Mouse (Mus musculus): ENCODE results near the gene Ctnna3. TPM values are rescaled to one million over a fixed set of nuclear protein-coding genes. Genes with fewer than 3 reads are reported as not detected.

Gene Ctnna3
- polyA plus RNA-seq, 1 experiment = 1.2 TPM

DNA sequence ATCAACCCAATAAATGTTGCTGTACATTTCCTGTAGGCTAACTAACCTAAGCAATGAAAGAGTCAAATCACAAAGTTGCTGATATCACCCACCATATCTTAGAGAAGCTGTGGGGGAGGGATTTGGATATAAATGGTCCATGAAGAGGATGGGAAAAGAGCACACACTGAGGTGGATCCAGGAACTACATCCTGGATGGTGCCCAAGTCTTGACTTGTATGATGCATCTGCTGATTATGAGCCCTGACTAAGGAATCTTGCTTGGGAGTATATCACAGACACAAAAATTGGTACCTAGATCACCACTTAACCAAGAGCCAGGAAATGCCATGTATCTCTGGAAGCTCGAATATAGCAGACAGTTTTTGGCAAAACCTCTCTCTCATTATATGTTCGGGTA is 1018.7 kb downstream of the Ctnna3 start:
- TF ChIP-seq POLR2A (IDR thresholded peaks at IDR 0.05; ENCODE audit: borderline replicate concordance, control insufficient read depth, low read depth, low read length) = no peak
- TF ChIP-seq CTCF (IDR thresholded peaks at IDR 0.05; ENCODE audit: control insufficient read depth, insufficient read depth, low read length) = no peak
- H3K4me3 ChIP-seq (replicated peaks; ENCODE audit: control insufficient read depth, low read depth, low read length) = no peak overlapping the region
- no peaks in the 10 kb centered on the region for H3K4me1 ChIP-seq (ENCODE audit: control insufficient read depth, insufficient read depth, low read length)
- 70% methylated on average over 2 of the region's 2 CpGs for WGBS
- no peak overlapping the region for H3K27ac ChIP-seq (ENCODE audit: control insufficient read depth, insufficient read depth, low read depth, low read length, poor library complexity)

GRCm38 (mm10) chr10:64483281-64483680 is 1053.4 kb downstream of the Ctnna3 start:
- TF ChIP-seq CTCF (IDR thresholded peaks at IDR 0.05; ENCODE audit: control insufficient read depth, insufficient read depth, low read length) (no peak), POLR2A (IDR thresholded peaks at IDR 0.05; ENCODE audit: borderline replicate concordance, control insufficient read depth, low read depth, low read length) (no peak)
- H3K4me3 ChIP-seq (replicated peaks; ENCODE audit: control insufficient read depth, low read depth, low read length) = no peak overlapping the region
- H3K4me1 ChIP-seq (ENCODE audit: control insufficient read depth, insufficient read depth, low read length) = no peaks in the 10 kb centered on the region
- no peak overlapping the region for H3K27ac ChIP-seq (ENCODE audit: control insufficient read depth, insufficient read depth, low read depth, low read length, poor library complexity)
- WGBS = 63% methylated on average over 5 of the region's 5 CpGs

DNA sequence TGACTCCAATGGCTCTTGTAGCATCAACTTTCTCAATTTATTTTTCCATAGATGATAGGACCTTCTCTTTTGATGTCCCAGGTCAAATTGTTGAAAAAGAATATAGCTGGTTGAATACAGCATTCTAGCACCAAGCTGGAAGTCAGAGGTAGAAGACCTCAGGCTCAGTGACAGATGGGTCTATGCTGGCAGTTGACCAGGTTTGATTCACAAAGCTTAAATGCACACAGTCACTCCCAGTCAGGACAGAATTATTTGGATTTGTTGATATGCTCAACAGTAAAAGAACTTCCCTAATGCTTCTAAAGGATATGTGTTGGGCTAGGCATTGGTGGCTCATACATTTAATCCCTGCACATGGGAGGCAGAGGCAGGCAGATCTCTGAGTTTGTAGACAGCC is 1059.6 kb downstream of the Ctnna3 start:
- H3K4me1 ChIP-seq (ENCODE audit: control insufficient read depth, insufficient read depth, low read length) = no peaks in the 10 kb centered on the region
- no peak overlapping the region for H3K4me3 ChIP-seq (replicated peaks; ENCODE audit: control insufficient read depth, low read depth, low read length)
- H3K27ac ChIP-seq (ENCODE audit: control insufficient read depth, insufficient read depth, low read depth, low read length, poor library complexity) = no peak overlapping the region
- TF ChIP-seq CTCF (IDR thresholded peaks at IDR 0.05; ENCODE audit: control insufficient read depth, insufficient read depth, low read length) (no peak), POLR2A (IDR thresholded peaks at IDR 0.05; ENCODE audit: borderline replicate concordance, control insufficient read depth, low read depth, low read length) (no peak)

DNA sequence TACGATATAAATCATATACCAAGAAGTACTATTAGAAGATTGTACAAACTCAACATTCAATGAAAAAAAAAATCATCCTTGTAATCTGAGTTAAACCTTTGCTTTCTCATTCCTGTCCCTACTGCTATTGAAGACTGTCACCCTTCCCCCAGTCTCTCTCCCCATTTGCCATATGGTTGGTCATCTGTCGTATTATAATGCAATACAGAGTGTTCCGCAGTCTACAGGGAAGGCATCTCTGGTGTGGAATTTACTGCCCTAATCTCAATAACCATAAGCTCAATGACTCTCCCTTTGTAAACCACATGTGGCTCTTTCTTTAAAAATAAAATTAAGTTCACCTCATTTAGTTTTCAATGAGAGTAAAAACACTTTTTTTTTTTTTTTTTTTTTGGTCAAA is 1113.7 kb downstream of the Ctnna3 start:
- whole genome bisulfite sequencing = 79% methylated on average over 3 of the region's 3 CpGs
- no peak for TF ChIP-seq CTCF (IDR thresholded peaks at IDR 0.05; ENCODE audit: control insufficient read depth, insufficient read depth, low read length)
- no peak for TF ChIP-seq POLR2A (IDR thresholded peaks at IDR 0.05; ENCODE audit: borderline replicate concordance, control insufficient read depth, low read depth, low read length)
- Histone ChIP-seq H3K27ac (ENCODE audit: control insufficient read depth, insufficient read depth, low read depth, low read length, poor library complexity) (no peak overlapping the region), H3K4me3 (replicated peaks; ENCODE audit: control insufficient read depth, low read depth, low read length) (no peak overlapping the region), H3K4me1 (ENCODE audit: control insufficient read depth, insufficient read depth, low read length) (no peaks in the 10 kb centered on the region)

GRCm38 (mm10) chr10:64544389-64544788 is 1114.5 kb downstream of the Ctnna3 start:
- no peaks in the 10 kb centered on the region for H3K4me1 ChIP-seq (ENCODE audit: control insufficient read depth, insufficient read depth, low read length)
- H3K27ac ChIP-seq (ENCODE audit: control insufficient read depth, insufficient read depth, low read depth, low read length, poor library complexity) = no peak overlapping the region
- no peak for TF ChIP-seq POLR2A (IDR thresholded peaks at IDR 0.05; ENCODE audit: borderline replicate concordance, control insufficient read depth, low read depth, low read length)
- no peak for TF ChIP-seq CTCF (IDR thresholded peaks at IDR 0.05; ENCODE audit: control insufficient read depth, insufficient read depth, low read length)
- 43% methylated on average over 2 of the region's 2 CpGs for WGBS
- H3K4me3 ChIP-seq (replicated peaks; ENCODE audit: control insufficient read depth, low read depth, low read length) = no peak overlapping the region

GRCm38 (mm10) chr10:64571311-64571710 is 1141.4 kb downstream of the Ctnna3 start:
- Histone ChIP-seq H3K4me3 (replicated peaks; ENCODE audit: control insufficient read depth, low read depth, low read length) (no peak overlapping the region), H3K27ac (ENCODE audit: control insufficient read depth, insufficient read depth, low read depth, low read length, poor library complexity) (no peak overlapping the region), H3K4me1 (ENCODE audit: control insufficient read depth, insufficient read depth, low read length) (no peaks in the 10 kb centered on the region)
- TF ChIP-seq CTCF (IDR thresholded peaks at IDR 0.05; ENCODE audit: control insufficient read depth, insufficient read depth, low read length) = no peak
- no peak for TF ChIP-seq POLR2A (IDR thresholded peaks at IDR 0.05; ENCODE audit: borderline replicate concordance, control insufficient read depth, low read depth, low read length)
- WGBS = 66% methylated on average over 3 of the region's 3 CpGs

GRCm38 (mm10) chr10:64588116-64588515 is 1158.2 kb downstream of the Ctnna3 start:
- 80% methylated on average over 2 of the region's 2 CpGs for WGBS
- no peak for TF ChIP-seq CTCF (IDR thresholded peaks at IDR 0.05; ENCODE audit: control insufficient read depth, insufficient read depth, low read length)
- TF ChIP-seq POLR2A (IDR thresholded peaks at IDR 0.05; ENCODE audit: borderline replicate concordance, control insufficient read depth, low read depth, low read length) = no peak
- Histone ChIP-seq H3K27ac (ENCODE audit: control insufficient read depth, insufficient read depth, low read depth, low read length, poor library complexity) (no peak overlapping the region), H3K4me1 (ENCODE audit: control insufficient read depth, insufficient read depth, low read length) (no peaks in the 10 kb centered on the region), H3K4me3 (replicated peaks; ENCODE audit: control insufficient read depth, low read depth, low read length) (no peak overlapping the region)

DNA sequence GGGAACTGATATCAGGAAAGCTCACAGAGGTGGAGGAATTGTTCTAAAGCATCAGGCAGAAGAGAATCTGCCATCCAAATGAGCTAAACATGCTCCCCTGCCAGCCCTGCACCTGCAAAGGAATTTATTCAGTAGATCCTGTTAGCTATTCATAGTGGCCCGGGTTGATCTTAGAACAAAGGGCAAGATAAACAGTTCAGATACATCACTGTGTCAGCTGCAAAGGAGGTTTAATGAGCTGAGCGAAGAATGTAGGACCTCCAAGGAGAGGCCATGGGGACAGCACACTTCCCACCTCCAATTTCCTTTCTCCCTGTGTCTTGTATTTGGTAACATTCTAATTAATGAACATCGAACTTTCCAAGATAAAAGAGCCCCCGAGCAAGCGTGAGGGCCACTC is 1206.9 kb downstream of the Ctnna3 start:
- TF ChIP-seq CTCF (IDR thresholded peaks at IDR 0.05; ENCODE audit: control insufficient read depth, insufficient read depth, low read length) (no peak), POLR2A (IDR thresholded peaks at IDR 0.05; ENCODE audit: borderline replicate concordance, control insufficient read depth, low read depth, low read length) (no peak)
- Histone ChIP-seq H3K4me3 (replicated peaks; ENCODE audit: control insufficient read depth, low read depth, low read length) (no peak overlapping the region), H3K4me1 (ENCODE audit: control insufficient read depth, insufficient read depth, low read length) (no peaks in the 10 kb centered on the region), H3K27ac (ENCODE audit: control insufficient read depth, insufficient read depth, low read depth, low read length, poor library complexity) (no peak overlapping the region)
- WGBS = 72% methylated on average over 5 of the region's 5 CpGs

- Histone ChIP-seq H3K27ac (ENCODE audit: control insufficient read depth, insufficient read depth, low read depth, low read length, poor library complexity) (no peak overlapping the region), H3K4me1 (ENCODE audit: control insufficient read depth, insufficient read depth, low read length) (no peaks in the 10 kb centered on the region), H3K4me3 (replicated peaks; ENCODE audit: control insufficient read depth, low read depth, low read length) (no peak overlapping the region)
- TF ChIP-seq POLR2A (IDR thresholded peaks at IDR 0.05; ENCODE audit: borderline replicate concordance, control insufficient read depth, low read depth, low read length) (no peak), CTCF (IDR thresholded peaks at IDR 0.05; ENCODE audit: control insufficient read depth, insufficient read depth, low read length) (no peak)
These were observed 1209.2 kb downstream of the Ctnna3 start for GRCm38 (mm10) chr10:64639061-64639460.

Data from bone marrow, adult 2 months (tissue).